Mouse (Mus musculus): ENCODE data around the gene Pdgfd. TPM values are rescaled to one million over a fixed set of nuclear protein-coding genes. Genes with fewer than 3 reads are reported as not detected.
"Not testable (repeated sequence)": the region's sequence is repeated elsewhere in the genome, so short reads cannot be mapped to it uniquely, and the experiment has no call there.

Gene Pdgfd
- total RNA-seq (2021): 1 to 10 TPM; 6.6 to 8.6 TPM

DNA sequence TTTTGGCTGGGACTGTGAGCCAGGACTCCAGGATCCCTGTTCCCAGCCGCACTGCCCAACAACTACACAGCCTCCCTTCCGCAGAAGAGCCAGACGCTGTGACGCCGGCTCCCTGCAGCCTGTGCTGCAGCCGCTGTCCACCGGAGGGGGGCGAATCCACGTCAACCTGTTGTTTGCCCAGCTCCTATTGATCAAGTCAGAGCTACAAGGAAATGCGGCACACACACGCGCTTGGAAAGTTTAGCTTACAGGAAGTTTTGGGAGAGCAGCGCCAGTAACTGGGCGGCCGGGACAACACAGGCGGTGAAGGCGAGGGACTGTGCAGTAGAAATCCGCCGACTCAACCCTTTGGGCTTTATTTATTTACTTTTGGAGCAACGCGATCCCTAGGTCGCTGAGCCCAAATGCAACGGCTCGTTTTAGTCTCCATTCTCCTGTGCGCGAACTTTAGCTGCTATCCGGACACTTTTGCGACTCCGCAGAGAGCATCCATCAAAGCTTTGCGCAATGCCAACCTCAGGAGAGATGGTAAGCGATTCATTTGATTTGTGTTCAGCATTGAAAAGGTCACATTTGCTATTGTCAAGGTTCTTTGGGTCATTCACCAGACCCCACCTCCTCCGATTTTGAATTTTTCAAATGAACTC is at the start of gene Pdgfd:
Gene Pdgfd, plus strand, starts transcription at position 194 of the 647 bp plus-strand sequence.
- peak; percentile 81 for DNase-seq

DNA sequence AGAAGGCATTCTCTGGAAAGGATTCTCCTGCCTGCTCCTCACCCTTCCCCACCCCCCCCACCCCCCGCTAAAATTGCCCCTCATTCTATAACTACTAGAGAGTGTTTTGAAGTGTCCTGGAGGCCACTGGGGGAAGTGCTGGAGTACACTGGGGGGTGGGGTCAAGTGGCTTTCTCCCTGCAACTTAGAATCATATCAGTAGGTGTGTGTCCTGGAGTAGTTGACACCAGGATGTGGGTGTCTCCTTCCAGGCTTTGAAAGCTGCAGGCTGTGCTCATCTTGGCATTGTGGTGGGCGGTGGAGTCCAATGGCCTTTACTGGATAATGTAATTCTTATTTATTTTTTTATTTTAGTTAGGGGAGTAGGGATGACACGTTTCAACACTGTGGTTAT is 651 bp downstream of the Pdgfd start:
- DNase-seq: no peak

DNA sequence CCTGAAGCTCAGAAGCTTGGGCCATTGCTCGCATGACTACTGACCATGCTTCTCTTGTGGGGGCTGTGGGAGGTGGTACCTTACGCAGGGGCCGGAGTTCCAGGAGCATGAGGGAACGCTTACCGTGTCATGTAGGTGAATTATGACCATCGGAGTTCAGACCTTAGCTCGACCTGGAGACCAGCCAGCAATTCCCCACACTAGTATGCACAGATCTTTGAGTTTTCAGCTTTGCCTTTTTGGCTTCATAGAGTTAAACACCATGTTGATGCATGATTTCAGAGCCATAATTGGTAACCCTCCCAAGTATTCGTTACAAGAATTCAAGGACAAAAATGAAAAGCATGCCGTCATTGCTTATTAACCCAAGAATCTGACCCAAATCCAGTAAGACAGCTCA is 2.6 kb downstream of the Pdgfd start:
- no peak for DNase-seq

DNA sequence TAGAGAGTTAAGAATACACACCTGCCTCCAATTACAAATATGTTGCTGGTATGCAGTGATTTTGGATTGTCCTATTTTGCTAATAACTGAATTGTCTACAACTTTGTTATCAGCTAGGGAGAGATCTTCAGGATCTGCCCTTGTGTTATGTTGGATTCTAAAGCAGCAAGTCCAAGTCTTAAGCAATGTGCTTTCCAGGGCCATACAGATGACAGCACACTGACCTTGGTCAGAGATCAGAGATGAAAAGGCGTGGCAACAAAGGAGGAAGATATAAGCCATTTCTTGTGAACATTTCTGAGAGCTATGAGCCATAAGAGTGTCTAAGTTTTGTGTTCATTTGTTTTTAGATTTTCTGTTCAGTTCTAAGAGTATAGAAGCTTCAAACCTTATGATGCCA is 4.9 kb downstream of the Pdgfd start:
- no peak for DNase-seq

DNA sequence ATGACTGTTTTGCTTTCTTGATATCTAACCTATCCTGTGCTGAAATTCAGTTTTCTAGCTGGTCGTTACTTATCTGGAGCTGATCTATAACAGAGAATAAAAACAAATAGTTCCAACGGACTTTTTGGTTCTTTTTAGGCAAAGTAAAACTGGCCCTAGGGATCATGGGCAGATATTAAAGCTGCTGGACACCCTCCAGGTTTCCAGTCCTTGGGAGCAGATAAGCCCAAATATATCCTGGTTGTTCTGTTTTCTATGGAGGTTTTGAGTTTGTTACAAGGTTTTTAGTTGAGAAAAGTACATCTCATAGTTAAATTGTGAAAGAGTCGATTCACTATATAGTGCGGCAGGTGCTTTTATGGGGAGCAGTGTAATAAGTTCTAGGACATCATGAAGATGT is 7.3 kb downstream of the Pdgfd start:
- no peak for DNase-seq

DNA sequence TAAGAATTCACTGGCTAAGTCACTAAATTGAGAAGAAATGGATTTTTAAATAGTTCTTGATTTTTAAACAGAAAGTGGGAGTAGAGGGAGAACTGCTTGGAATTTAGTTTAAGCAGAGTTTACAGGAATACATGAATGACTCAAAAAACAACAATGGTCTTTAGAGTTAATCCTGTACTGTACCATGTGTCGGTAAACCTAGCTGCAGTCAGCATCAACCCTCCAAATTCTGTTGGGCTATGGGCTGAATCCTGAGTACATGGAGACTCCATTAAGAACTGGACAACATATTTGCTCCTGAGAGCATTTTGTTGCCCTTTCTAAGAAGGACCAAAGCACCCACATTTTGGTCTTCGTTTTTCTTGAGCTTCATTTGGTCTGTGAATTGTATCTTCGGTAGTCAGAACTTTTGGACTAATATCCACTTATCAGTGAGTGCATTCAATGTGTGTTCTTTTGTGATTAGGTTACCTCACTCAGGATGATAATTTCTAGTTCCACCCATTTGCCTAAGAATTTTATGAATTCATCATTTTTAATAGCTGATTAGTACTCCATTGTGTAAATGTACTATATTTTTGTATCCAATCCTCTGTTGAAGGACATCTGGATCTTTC is 14.0 kb downstream of the Pdgfd start:
- DNase-seq: no peak

DNA sequence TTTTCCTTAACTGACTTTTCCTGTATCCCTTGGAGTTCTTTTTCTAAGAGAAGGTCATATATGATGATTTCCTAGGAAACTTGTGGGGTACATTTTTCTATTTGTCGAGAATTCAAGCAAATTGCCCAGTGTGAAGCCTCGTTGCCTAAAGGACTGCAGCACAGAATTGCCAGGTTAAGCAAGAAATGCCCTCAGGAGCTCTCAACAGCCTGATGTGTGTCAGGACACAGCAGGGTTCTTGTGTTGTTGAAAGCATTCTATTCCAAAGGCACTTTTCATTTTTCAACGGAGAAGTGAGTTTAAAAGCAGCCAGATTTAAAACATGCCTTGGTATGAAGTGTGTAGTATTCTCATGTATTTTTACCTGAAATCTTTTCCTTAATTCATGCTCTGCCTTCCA is 19.6 kb downstream of the Pdgfd start:
- no peak for DNase-seq

DNA sequence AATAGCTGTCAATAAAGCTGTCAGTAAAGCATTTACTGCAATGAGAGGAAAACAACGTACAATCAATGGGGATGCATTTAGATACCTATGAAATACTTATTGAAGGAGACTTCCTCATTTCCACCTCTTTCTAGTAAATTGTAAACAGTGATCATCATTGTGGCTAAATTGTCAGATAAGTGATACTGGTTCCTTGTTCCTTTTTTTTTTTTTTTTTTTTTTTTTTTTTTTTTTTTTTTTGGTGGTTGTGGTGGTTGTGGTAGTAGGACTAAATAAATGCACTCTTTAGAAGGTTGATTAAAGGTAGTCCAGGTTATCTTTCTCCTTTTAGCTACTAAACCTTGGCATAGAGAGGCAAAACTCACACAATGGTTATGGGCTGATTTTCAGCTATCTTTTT is 25.0 kb downstream of the Pdgfd start:
- no peak for DNase-seq

DNA sequence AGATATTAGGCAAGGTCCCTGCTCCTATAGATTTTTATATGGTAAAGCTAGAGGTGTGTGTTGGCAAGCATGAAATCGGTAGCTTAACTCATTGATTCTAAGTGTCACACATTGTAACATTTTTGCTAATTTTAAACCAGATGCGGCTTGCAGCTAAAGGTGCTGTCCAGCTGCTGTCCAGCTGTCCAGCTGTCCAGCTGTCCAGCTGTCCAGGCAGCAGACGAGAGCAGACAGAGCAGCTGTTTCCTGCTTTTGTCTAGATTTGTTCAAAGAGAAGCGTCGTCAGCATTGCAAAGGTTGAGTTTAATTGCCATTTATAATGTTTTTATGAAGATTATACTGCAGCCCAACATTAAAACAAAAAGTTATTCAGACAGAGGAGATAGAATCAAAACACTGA is 44.5 kb downstream of the Pdgfd start:
- no peak for DNase-seq

DNA sequence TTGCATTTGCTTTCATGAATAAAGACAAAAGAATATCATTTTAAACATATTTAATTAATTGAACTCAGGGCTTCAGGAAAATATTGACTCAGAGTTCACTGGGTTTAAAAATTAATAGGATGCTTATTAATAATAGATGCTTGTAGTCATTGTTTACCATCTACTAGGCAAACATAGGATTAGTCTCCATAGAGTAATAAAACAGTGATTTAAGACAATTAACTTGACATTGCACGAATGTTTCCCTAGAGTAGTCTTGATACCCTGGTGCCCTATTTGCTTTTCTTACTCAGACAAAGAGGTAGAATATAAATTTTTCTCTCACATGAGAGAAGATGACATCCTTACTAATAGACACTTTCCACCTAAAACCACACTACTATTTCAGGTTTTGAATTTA is 49.1 kb downstream of the Pdgfd start:
- no peak for DNase-seq

DNA sequence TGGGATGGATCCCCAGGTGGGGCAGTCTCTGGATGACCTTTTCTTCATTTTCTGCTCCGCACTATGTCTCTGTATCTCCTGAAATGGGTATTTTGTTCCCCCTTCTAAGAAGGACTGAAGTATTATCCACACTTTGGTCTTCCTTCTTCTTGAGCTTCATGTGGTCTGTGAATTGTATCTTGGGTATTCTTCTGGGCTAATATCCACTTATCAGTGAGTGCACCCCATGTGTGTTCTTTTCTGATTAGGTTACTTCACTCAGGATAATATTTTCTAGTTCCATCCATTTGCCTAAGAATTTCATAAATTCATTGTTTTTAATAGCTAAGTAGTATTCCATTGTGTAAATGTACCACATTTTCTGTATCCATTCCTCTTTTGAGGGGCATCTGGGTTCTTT is 67.6 kb downstream of the Pdgfd start:
- not testable (repeated sequence) for DNase-seq

DNA sequence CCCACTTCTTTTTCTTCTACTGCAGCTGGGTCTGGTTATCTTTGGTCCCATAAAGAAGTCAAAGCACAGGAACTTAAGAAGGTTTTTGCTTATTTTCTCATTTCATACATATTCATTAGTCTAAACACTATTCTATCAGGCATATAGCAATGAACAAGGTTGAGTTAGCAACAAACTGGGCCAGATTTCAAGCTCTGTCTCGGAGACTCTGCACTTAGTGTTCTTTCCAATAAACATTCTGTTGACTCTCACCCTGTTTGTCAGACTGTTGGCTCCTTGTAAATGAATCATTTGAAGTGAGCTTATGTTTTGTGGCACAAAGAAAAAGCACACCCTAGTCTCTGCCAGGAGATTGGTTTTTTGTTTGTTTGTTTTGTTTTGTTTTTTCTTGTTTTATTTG is 81.9 kb downstream of the Pdgfd start:
- DNase-seq: no peak

DNA sequence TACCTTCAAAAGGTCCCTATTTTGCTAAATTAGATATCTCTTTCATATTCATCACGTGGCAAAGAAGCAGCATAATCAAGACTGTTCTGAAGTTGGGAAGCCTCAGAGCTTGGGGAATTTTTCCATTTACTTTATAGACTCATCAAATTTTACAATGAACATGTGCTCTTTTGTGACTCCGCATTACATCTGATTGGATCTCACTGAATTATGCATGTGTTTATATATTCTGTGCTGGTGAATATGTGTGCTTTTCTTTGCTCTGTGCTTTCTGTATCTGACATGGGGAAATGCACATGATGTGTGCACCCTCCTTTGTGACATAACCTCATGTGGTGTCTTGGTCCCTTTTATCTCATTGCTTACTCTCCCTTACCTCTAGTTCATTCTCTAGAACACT is 83.6 kb downstream of the Pdgfd start:
- DNase-seq: no peak

DNA sequence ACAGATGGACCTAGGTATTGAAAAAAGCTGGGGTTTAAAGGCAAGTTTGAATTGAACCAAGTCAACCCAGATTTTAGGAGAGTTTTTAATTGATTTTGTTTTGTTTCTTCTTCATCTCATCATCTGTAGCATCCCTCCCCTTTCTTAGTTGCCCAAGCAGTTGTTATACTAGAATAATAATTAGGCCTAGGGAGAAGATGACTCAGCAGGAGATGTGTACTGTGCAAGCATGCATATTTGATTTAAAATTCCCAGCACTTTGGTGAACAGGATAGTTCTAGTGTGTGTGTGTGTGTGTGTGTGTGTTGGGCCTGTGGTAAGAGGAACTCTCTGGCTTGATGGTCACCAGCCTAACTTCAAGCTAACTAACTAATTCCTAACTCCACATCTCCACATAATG is 88.7 kb downstream of the Pdgfd start:
- DNase-seq: no peak

DNA sequence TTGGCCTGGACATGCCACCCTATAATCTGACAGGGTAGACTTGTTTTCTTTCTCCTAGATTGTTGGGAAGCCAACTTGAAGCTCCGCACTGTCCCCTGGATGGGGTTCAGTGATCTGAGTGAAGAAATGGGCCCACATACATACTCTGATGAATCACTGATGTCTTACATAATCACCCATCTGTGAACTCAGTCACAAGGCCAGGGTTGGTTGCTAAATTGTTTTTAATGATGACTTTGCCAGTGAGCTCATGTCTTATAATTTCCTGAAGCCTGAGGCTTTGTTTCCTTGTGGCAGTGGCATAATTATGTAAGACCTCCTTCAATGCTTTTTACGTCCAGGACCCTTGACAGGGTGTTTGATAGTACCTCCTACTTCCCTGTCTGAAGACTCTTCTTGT is 96.4 kb downstream of the Pdgfd start:
- DNase-seq: no peak

DNA sequence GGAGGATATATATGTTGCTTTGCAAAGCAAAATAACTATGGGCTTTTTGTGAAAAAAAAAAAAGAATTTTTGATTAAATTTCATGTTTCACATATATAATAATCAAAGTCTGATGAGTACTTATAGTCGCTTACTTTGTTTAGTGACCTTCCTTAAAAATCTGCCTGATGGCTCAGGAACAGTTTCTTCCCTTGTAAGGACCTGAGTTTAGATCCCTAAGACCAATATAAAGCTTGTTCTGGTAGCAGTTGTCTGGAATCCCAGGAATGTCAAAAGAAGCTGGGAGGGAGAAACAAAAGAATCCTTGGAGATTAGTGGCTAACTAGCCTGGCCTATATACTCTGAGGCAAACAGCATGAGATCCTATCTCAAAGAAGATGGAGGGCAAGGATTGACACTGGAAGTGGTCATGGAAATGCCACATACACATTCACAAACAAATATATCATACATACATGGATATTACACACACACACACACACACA is 101.5 kb downstream of the Pdgfd start, which contains the start of gene Ddi1:
Gene Ddi1, minus strand, starts transcription at position 51 of the 485 bp plus-strand sequence.
- DNase-seq: no peak

DNA sequence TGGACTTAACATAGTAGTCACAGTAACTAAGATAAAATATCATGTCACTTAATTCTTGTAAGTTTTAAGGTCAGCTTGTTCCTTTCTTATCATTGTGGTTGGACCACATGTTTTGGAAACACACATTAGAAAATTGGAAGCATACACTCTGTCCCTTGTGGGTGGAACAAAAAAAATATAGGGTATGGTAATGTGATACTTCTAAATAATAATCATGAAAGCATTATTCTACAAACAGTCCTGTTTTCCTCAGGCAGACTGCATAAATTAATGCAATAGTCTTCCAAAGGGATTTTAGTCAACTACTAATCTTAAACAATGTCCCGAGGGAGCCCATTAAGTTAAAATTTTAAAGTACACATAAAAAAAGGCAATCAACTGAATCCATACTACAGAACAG is 108.0 kb downstream of the Pdgfd start:
- no peak for DNase-seq

DNA sequence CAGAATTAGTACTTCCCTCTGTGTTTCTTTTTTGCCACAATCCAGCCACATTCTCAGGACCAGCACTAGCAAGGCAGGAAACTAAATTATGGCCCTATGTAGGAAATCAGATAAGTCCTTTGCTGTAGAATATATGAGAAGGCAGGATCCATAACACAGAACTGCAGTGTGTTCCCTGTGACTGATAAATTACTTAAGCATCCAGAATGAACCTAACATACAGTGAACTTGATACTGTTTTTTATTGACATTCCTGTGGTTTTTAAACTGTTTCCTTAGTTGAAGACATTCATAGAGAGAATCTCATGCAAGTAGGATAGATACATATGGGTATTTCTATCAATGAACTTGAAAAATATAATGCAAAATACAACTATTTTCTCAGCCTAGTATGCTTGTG is 109.1 kb downstream of the Pdgfd start:
- DNase-seq: no peak

DNA sequence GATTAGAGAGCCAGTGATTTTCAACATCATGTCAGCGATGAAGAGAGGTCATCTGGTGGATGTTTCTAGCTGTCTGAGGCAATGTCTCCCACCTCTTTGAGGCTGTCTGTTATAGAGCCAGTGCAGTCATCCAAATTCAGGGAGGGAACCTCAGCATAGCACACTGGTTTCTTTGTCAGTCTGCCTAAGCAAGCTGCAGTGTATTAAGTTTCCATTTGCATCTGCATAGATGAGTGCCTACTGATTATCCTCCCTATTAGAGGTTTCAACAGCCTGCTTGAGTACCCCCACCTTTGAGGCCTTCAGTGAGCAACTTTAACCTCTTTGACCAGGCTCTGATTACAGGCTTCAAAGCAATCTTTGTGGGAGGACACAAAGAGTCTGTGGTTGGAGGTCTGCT is 118.4 kb downstream of the Pdgfd start:
- no peak for DNase-seq

DNA sequence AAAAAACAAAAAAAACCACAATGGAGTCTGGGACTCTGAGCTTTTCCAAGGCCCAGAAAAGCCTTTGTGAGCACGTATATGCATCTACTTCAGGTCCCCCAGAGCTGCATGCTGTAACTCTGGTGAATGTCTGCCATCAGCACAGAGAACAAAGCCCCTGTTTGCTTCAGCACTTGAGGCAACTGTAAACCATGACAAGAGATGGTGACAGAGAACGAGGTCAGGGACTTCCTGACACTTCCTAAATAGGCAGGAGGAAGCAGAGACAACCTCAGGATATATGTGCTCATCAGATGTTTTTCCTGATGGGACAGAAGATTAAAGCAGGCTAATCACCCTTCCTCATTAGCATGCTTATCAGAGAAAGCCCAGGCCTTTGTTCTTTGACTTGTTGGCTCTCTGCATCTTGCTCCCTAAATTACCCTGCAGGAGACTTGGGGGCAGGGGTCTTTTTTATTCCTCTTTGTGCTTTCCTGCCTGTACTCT is 120.9 kb downstream of the Pdgfd start:
- DNase-seq: no peak

DNA sequence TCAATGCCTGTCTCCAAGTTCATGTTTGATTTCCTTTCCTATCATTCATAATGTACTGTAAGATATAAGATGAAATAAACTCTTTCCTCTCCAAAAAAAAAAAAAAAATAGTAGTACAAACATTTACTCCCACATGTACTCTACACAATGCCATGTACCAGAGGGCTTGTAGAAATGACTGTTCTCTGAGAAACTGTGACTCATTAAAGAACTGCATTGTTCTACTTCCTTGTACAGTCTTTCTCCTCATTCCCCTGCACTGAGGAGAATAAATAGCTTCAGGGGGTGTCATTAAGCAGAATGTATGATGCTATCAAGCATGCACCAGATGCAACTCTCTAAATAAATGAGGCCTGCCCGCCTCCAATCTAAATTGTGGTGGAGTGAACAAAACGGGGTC is 130.2 kb downstream of the Pdgfd start:
- no peak for DNase-seq

DNA sequence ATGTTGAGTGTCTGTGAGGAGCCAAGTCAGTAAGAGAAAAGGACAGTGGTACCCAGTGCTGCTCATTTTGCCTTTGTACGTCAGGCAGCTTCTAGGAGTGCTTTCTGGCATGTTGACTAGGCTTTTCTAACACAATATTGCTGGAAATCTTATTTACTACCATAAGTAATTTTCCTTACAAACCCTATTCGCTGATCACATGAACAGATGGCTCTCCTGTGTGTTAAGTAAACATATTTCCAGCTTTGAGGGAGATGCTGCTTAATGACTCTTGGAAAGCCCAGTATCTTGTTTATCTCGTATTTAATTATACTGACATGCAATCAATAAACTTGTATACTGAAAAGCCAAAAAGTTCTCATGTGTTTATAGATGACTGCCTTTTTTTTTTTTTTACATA is 133.7 kb downstream of the Pdgfd start:
- no peak for DNase-seq

DNA sequence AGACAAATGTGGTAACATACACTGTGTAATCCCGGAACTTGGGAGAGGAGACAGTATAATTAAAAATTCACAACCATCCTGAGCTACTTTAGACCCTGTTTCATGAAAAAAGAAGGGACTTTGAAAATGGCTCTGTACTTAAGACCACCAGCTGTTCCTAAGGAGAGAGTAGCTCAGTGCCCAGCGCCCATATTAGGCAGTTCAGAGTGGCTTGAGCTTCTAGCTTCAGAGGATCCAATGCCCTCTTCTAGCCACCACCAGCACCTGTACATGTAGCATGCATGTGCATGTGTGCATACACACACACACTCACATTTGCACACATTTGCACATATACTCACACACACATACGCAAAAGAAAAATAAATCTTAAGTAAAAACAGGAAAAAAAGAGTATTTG is 136.2 kb downstream of the Pdgfd start:
- no peak for DNase-seq

DNA sequence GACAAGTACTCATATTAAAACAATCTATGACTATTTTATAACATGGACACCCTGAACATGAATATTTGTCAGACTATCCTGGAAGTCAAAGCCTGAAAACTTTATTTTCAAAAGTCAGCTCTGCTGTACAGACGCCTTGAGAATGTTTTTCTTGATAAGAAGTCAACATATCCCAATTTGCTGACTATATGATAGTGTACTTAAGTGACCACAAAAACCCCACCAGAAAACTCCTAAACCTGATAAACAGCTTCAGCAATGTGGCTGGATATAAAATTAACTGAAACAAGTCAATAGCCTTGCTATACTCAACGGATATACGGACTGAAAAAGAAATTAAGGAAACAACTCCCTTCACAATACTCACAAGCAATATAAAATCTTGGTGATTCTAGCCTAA is 137.5 kb downstream of the Pdgfd start:
- no peak for DNase-seq

Measured in heart, postnatal 4 days (tissue).